Mouse (Mus musculus): ENCODE data around the gene Fam13c.

Gene Fam13c

DNA sequence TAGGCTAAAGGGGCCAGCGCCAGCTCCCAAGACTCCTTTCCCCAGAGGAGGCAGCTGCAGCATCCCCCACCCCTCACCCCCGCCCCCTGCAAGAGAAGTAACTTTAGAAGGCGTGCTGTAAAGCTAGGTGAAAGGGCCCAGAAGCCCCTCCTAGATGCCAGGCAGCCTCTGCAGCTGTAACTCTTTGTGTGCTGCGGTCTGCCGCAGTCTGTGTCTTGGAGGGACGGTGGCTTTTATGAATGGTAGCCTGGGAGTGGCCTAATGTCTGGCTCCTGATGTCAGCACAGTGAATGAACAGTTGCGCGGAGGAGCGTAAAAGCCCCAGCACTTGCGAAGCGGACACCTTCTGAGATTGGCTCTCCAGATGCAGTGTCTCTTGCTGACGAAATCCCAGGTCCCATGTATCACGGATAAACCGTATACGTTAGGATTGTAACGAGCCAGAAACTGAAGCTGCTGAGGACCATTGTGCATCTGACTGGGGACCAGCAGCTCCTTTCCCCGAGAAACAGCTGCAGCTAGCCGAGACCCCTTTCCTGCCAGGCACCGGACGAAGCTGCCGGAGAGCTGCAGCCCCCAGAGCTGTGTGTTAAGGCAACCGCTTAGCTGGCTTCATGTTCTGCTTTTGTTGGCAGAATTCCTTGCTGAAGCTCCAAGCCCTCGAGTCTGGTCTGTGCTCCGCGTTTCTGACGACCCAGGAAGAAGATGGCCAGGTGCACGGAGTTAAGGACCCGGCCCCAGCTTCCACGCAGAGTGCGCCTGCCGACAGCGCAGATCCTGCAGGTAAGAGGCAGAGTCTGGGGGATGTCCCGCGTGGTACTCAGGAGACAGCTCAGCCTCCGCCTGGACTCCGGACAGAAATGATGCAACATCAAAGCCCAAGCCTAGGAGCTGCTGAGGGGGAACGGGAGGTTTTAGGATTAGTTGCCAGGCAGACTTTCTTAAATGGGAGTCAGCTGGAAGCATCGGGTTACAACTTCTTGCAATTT is 80.2 kb downstream of the Fam13c start:
- peak; percentile 51 for DNase-seq (ENCODE audit: inconsistent ontology term)

DNA sequence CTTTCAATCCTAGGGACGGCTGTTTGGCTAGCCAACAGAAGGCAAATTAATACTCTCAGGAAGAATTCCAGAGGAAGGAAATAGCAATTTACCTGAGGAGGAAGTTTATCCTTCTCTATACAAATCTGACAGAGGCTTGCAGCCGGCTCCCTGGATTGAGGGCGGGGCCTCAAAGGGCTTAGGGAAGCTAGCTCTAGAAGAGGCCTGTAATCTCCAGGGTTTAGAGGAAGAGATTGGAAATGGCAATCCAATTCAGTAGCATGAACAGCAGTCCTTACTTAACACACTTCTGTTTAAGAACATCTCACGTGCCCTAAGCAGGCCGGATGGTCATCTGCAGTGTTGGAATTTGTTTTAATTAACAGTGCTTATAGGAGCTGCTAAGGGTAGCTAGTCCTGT is 81.1 kb downstream of the Fam13c start:
- no peak for DNase-seq (ENCODE audit: inconsistent ontology term)

DNA sequence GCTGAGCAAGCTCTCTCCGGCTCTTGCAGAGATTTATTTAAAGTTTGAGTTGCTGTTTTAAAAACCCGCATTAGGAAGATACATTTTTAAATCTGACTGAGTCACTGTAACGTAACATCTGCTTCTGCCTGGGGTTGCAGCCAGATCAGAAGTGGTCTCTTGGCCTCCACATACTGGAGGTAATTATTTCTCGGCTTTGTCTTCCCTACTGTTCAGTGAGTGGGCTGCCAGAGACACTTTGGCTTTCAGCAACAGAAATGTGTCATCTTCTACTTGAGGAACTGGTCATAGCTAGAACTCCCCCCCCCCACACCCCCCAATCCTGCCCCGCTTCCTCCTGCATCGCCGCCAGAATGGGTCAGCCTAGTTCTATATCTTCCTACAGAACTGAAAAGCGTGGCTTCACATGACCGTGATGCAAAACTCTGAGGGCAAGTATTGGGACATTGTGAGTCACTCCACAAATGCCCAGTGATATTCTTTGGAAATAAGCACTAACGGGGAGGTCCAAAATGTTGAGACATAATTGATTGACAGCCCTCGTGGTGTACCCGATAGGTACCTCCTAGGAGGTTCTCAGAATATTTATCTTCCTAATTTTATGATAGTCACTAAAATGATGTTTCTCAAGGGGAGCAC is 90.0 kb downstream of the Fam13c start:
- peak; percentile 29 for DNase-seq (ENCODE audit: inconsistent ontology term)

DNA sequence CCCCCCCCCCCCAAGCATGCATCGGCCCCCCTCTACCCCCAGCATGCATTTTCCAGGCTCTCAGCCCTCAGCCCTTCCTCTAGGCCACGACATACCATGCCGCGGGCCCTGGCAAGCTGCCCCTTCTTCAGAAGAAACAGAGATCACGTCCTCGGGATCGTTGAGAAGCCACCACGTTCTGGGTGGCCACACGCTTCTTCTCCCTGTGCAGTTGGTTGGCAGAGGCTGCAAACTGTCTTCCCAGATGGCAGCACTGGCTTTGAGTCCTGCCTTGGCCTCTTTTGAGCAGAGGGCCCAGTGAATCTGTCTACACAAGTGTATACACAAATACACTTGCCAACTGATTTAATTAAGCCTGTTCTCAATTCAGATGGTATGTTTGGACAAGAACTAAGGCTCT is 92.0 kb downstream of the Fam13c start:
- DNase-seq (ENCODE audit: inconsistent ontology term) = peak; percentile 49

DNA sequence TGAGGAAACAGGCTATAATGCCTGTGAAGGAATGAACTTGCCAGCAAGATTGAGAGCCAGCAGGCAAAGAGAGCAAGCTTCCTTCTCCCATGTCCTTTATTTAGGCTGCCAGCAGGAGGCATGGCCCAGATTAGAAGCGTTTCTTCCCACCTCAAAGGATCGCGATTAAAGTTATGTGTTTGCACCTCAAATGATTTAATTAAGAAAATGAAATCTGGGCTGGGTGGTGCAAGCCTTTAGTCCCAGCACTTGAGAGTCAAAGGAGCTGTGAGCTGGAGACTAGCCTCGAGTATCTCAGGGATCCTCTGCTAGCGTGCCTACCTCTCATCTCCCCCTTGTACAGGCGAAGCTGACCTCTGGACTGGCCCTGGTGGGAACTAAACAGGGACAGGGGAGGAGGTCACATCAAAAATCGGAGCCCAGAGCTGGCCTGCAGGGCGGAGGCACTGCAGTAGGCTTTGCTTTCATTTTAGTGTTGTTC is 93.1 kb downstream of the Fam13c start:
- DNase-seq (ENCODE audit: inconsistent ontology term) = peak; percentile 6

DNA sequence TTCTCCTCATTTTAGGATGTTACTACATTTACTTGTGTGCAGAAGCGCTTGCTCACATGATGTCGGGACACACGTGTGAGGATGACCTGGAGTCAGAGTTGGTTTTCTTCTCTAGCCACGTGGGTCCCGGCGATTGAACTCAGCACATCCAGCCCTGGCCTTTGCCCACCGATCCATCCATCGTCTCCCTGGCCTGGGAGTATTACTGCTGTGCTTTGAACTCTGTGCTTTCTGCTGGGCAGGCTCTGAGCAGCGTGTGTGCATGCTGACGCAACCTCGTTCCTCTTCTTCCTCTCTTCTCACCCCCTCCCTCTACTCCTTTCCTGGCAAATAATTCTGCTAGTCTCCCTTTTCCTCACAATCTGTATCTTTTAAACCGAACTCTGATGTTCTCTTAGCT is 93.7 kb downstream of the Fam13c start:
- no peak for DNase-seq (ENCODE audit: inconsistent ontology term)

DNA sequence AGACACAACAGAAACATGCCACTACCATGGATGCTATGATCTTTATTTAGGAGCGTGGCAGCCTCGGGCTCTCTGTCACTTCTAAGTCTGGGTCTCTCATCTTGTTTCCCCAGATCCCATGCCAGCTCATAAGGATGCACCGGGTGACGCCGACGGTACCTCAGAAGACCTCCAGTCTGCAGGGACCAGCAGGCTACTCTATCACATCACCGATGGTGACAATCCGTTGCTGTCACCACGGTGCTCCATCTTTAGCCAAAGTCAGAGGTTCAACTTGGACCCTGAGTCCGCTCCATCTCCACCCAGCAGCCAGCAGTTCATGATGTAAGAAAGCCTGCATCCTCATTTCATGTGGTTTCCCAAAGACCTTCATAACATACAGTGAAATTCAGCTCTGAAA is 94.3 kb downstream of the Fam13c start:
- no peak for DNase-seq (ENCODE audit: inconsistent ontology term)

DNA sequence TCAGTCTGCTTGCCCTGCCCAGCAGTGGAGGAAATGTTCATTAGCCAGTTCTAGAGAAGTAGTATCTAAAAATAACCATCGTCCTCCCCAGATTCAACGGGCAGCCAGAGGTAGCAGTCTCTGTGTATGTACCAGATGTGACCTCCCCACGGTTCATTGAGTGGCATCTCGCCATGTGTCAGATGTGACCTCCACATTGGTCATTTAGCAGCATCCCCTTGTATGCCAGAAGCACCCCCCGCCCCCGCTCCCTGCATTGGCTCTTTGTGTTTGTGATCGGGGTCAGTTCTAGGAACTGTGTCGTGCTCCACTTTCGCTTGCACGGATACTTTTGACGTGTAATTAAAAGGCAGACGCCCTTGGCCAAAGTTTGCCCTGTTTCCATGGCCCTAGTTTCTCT is 95.1 kb downstream of the Fam13c start:
- no peak for DNase-seq (ENCODE audit: inconsistent ontology term)

DNA sequence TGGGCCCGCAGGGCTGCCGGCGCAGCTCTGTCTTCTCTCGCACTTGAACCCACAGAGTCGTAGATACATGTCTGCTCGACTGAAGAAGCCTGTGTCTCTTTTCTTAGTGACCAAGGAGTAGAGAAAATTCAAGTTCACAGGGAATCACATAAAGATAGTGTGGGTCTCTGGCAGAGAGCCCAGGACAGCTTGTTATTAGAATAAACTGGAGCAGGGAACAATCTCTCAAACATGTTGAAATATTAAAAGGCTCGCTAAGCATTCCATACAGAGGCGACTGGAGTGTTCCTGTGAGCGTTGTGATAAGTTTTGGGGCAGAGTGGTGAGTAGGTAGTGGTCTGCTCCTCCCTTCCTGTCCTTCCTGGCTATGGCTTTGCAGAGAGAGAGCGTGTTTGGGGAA is 97.4 kb downstream of the Fam13c start:
- DNase-seq (ENCODE audit: inconsistent ontology term) = no peak

DNA sequence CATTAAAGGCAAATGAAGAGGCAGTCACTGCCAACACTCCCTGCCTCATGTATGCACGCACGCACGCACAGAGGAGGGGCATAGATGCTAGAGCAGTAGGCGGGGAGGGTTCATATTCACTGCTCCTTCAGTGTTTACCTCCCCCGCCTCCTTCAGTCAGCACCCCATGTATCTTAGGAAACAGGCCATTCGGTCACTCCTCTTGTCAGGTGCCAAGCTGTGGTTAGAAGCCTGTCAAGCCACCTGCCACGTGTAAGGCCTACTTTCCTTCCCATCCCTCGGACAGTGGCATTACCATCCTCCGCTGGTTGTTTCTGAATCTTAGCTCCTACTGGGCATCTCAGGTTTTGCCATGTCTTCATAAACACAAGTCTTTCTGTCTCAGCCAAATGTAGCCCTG is 99.0 kb downstream of the Fam13c start:
- DNase-seq (ENCODE audit: inconsistent ontology term) = no peak

DNA sequence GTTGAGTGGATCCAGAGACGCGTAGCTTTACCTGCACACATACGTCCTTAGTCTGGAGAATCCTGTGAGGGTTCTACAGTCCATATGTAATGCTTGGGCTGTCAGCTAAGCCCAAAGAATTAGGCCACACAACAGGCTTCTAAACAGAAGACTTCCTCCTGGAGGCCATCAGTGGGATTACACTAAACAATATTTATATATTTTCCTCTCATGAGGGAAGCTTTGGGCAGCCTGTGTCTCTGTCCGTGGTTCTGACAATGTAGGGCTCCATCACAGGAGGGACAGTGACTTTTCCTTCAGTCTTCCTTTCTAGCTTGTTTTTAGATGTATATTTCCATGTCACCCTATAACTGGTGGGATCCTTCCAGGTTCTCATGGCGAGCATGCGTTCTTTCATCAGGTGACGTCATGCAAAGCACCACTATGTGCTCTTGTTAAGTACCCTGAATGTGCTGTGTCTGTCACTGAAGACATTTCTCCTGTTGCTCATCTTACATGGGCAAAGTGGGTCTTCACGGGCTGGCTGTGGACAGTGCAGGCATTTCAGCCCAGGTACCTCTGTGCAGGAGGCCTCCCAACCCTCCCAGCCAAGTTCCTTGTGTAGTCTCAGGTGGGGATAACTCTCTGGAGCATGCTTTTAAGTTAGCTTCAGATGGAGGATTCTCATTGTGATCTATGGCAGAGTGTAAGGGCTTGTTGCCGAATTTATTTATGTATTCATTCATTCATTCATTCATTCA is 100.3 kb downstream of the Fam13c start:
- DNase-seq (ENCODE audit: inconsistent ontology term) = peak; percentile 54

DNA sequence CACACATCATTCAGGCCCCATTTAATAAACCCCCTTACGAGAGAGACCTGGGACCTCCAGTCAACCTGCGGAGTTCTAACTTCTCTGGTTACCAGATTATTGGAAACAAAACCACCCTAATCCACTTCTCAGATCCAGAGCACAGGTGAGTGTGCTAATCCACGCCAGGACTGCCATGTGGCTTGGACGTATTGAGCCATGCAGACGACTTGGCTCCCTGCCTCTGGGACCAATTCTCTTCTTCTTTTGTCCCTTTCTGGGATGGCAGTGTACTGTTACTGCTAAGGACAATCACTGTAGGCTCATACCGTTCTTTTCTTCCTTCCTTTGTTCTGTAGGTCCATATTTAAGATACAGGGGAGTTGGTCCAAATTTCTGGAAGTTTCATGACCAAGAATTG is 102.6 kb downstream of the Fam13c start:
- DNase-seq (ENCODE audit: inconsistent ontology term) = no peak

DNA sequence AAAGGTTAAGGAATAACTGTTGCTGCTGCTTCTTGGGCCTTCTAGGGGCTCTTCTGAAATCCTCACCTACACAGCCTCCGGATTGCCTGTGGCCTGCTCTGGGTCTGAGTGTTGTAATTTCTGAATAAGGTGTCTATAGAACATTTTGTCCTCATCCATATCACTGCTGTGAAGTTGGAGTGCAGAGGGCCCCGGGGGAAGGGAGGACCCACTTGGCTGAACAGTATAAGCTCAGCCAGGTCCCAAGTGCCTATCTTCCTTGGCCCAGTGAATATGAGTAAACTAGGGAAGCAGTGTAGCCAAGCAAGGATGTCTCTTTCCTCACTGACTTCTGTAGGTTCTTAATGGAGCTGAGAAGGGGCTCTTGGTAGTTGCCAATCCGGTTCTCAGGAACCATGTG is 112.2 kb downstream of the Fam13c start:
- DNase-seq (ENCODE audit: inconsistent ontology term) = no peak

DNA sequence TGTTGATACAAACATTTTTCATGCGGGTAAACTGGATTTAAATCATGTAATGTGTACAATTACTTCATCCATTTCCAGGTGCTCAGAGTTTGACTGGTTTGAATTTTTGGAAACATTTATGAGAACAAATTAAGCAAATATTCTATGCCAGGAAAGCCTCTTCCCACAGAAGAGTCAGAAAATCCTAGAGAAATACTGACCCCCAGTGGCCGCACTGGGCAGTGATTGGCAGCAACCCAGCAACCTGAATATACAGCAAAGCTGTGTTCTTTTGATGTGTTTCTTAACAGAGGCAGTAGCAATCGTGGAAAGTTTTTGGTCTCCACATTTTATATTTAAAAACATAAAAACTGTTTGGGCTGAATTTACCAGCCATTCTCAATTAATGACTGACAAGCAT is 123.4 kb downstream of the Fam13c start:
- peak; percentile 43 for DNase-seq (ENCODE audit: inconsistent ontology term)

DNA sequence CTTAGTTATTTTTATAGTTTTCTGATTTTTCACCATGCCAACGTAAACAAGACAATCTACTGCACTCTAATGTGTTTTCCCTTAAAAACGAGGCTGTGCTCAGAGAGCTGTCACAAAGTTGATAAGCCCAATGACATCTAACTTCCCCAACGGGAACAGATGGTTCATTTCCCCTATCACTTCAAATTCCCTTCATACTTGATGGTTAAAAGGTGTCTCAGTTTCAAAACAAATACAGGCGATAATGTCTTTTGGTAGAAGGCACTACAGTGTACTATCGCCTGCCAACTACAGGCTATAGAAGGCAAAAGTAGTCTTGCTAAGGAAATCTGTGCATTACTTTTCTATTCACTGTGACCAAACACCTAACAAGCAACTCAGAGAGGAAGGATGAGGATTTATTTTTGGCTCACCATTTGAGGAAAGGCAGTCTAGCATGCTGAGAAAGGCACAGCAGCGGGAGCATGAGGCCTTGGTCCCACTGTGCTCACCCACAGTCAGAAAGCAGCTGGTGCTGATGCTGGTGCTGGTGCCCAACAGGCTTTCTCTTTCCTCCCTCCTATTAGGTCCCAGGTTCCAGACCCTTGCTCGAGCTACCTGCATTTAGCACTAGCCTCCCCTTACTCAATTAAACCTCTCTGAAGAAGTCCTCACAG is 141.4 kb downstream of the Fam13c start:
- no peak for DNase-seq (ENCODE audit: inconsistent ontology term)

DNA sequence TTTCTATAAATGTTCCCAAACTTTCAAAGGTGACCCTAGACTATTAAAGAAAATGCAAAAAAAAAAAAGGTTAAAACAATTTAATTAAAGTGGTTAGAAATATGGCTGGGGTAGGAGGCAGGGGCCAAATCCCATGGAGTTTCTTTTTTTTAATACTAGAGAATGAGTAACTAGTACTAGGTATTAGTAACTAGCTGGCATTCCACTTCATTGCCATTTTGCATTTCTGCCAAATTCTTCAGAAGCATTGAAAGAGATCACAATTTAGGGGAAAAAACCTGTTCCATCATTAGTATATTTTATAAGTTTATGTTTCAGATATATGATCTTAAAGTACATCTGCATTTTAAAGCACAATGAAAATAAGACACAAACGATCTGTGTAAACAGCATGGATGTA is 143.9 kb downstream of the Fam13c start:
- DNase-seq (ENCODE audit: inconsistent ontology term) = no peak

DNA sequence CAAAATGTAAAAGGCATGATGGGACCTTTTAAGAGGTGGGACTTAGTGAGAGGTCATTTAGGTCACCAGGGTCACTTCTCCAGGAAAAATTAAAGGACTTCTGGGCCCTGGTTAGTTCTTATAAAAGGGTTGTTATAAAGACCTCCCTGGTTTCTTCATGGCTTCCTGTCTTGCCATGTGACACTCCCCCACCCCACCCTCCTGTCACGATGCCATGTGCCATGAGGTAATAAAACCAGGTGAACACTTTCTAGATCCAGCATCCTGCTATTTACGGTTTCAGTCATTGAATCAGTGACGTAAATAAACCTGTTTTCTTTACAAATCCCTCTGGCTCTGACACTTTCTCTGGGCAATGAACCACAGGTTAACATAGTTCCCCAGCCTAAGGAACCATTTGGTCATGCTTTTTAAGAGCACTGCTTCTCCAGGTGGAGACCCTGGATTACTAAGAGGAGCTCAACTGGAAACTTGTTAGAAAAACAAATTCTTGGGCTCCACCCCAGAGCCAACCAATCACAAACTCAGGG is 146.7 kb downstream of the Fam13c start:
- DNase-seq (ENCODE audit: inconsistent ontology term) = no peak

DNA sequence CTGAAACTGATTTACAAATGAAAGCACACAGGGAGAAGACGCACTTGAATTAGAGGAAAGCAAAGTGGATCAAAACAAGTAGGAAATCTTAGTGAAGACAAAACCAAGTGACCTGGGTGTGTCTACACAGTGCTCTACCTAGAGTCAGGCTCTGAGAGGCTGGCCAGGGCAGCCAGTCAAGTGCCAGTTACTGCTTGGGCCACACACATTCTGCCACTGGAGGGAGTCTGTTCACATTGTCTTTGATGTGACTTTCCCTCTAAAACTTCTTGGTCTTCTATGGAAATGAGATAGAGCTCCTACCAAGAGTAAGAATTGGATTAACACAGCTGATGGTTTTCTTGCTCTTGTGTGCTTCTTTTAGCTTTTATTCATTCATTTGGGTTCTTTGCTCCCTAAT is 153.7 kb downstream of the Fam13c start:
- no peak for DNase-seq (ENCODE audit: inconsistent ontology term)

DNA sequence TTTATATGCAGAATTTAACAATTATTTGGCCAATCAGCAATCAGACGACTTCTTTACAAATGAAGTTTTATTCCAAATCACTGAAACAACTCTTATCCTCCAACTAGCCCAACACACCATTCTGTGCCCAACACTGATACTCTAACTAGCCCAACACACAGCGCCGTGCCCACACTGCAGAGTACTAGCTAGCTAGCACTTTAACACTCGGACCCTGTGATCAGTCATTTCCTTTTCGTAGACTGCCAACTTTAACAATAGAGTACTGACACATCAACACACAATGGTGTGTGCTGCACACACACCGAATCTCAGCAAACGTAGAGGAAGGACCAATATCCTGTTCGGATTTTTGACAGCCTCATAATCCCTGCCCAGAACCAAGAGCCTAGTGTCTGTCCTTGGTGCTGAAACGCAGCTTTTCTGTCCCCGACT is 157.8 kb downstream of the Fam13c start:
- DNase-seq (ENCODE audit: inconsistent ontology term) = no peak

DNA sequence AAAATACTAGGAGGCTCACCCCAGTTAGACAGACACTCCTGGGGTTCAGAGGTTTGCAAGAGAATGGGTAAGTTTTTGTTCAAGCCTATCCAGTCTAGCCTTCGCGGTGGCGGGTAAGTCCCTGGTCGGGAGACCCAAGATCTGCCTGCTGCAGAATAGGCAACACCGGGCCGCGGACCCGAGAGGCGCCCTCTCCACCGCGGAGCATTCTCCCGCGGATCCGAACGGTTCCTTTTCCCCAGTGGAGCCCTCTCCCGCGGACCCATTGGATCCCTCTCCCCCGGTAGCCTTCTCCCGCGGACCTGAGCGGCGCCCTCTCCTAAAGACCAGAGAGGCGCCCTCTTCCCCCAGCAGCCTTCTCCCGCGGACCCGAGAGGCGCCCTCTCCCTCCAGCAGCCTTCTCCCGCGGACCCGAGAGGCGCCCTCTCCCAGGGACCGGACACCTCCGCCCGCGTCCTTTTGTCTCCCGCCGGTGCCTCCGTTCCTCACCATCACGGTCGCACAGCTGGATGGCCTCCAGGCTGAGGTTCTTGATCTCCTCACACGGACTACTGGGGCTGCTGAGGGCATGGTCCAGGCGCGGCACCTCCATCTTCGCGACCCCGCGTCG is 158.3 kb downstream of the Fam13c start:
- peak; percentile 78 for DNase-seq (ENCODE audit: inconsistent ontology term)
